Mouse (Mus musculus) kidney, embryonic 16.5 days (tissue): ENCODE measurements around the gene Lancl2. TPM values are rescaled to one million over a fixed set of nuclear protein-coding genes. Genes with fewer than 3 reads are reported as not detected.

Experiments
- ATAC-seq: fragments of 200-750 bp; cut with Nextera tagmentation; 2 replicates; pipeline ENCODE4 v1.8.0; 2017; ENCODE audit warnings: moderate TSS enrichment; ENCODE audit not compliant: low FRiP score, low TSS enrichment
- H3K27ac ChIP-seq: fragments of 300-500 bp; sonication (generic); 2 replicates; pipeline ENCODE4 v1.5.1; 2014; ENCODE audit warnings: low read length
- H3K27me3 ChIP-seq: fragments of 300-500 bp; sonication (generic); 2 replicates; pipeline ENCODE4 v1.6.1; 2014; ENCODE audit warnings: low read length, control low read depth, mixed read lengths; ENCODE audit not compliant: insufficient read depth
- H3K36me3 ChIP-seq: fragments of 300-500 bp; sonication (generic); 2 replicates; pipeline ENCODE4 v1.6.1; 2014; ENCODE audit warnings: low read length, control low read depth, mixed read lengths; ENCODE audit not compliant: insufficient read depth
- H3K4me1 ChIP-seq: fragments of 300-500 bp; sonication (generic); 2 replicates; pipeline ENCODE4 v1.6.1; 2014; ENCODE audit warnings: low read length, control low read depth, mixed read lengths; ENCODE audit not compliant: insufficient read depth
- H3K4me2 ChIP-seq: fragments of 300-500 bp; sonication (generic); replicated peaks from 2 replicates; pipeline ENCODE4 v1.6.1; 2014; ENCODE audit warnings: low read depth, low read length
- H3K4me3 ChIP-seq: fragments of 300-500 bp; sonication (generic); 2 replicates; pipeline ENCODE4 v1.5.1; 2014; ENCODE audit warnings: mild to moderate bottlenecking, low read length
- H3K9ac ChIP-seq: fragments of 300-500 bp; sonication (generic); replicated peaks from 2 replicates; pipeline ENCODE4 v1.6.1; 2014; ENCODE audit warnings: low read length
- H3K9me3 ChIP-seq: fragments of 300-500 bp; sonication (generic); 2 replicates; pipeline ENCODE4 v1.6.1; 2016; ENCODE audit warnings: low read length, control low read depth
- WGBS: fragments of 180-500 bp; shearing (Covaris S2); extraction: QIAGEN DNeasy Blood & Tissue Kit; methylation state at CpG from one replicate; pipeline ENCODE4 v1.1.7; 2014; 5-methylcytosine and 5-hydroxymethylcytosine counted together
- polyA plus RNA-seq: library from polyadenylated mRNA; unstranded; fragments of >200 nt; fragmentation: Nextera tagmentation; extraction: Ambion mirVana; gene quantifications from 2 replicates; pipeline ENCODE4 v1.2.1, GENCODE M21; 2015

Gene Lancl2
- polyA plus RNA-seq, 1 experiment from 2014 or later: 33.1 TPM

GRCm38 (mm10) chr6:57787376-57787775, 85.0 kb downstream of the Lancl2 start:
- Histone ChIP-seq H3K4me2 (no peak overlapping the region), H3K4me1 (no peaks in the 10 kb centered on the region), H3K9me3 (no peaks in the 10 kb centered on the region), H3K36me3 (peaks cover 15% of the 10 kb centered on the region; the same call in 1 of the 2 replicates), H3K4me3 (no peak overlapping the region), H3K9ac (no peak overlapping the region), H3K27ac (no peak overlapping the region), H3K27me3 (no peaks in the 10 kb centered on the region)
- ATAC-seq: no peak
- WGBS: 98% methylated on average over 6 of the region's 6 CpGs

Other genes starting within 250 kb of the Lancl2 start
- 3.8 and 5.4 TPM in 2 replicates for gene Ppm1k, start 167.1 kb upstream of the Lancl2 start, polyA plus RNA-seq
- gene Herc6, start 121.5 kb upstream of the Lancl2 start, polyA plus RNA-seq: 3.5 and 4.3 TPM in 2 replicates
- 25.3 and 26.4 TPM in 2 replicates for gene Pyurf, start 10.5 kb upstream of the Lancl2 start, polyA plus RNA-seq
- 45.6 and 45.7 TPM in 2 replicates for gene Vopp1, start 122.6 kb downstream of the Lancl2 start, polyA plus RNA-seq
- not detected in 2 replicates for gene Vmn1r21, start 147.8 kb downstream of the Lancl2 start, polyA plus RNA-seq
- not detected in 2 replicates for gene Vmn1r22, start 205.5 kb downstream of the Lancl2 start, polyA plus RNA-seq
- not detected in 2 replicates for gene Vmn1r23, start 224.3 kb downstream of the Lancl2 start, polyA plus RNA-seq